Mouse (Mus musculus): ENCODE measurements around the gene Arg1.

GRCm38 (mm10) chr10:24888343-24888742 is 38.9 kb downstream of the Arg1 start:
- TF ChIP-seq CTCF (IDR thresholded peaks at IDR 0.05; ENCODE audit: low read depth, low read length) (no peak), GATA1 (IDR thresholded peaks at IDR 0.05; ENCODE audit: borderline replicate concordance, low read length) (no peak), GATA2 (IDR thresholded peaks at IDR 0.05; ENCODE audit: borderline replicate concordance, low read depth, low read length) (no peak), POLR2AphosphoS5 (IDR thresholded peaks at IDR 0.05; ENCODE audit: insufficient replicate concordance, low read depth, low read length) (no peak)
